In genomic region chr2:109675973-109676617, GRCm38 (mm10) we compare ENCODE assay signal across 9 mouse cellular contexts. TPM values are rescaled to one million over a fixed set of nuclear protein-coding genes. Genes with fewer than 3 reads are reported as not detected.
DNase-seq lines count a peak whose midpoint lies in the region; ATAC-seq and TF ChIP-seq lines count a peak whose summit lies in the region.
"Had no signal": no experiment of that assay in that cellular context is flagged by ENCODE, and none has a peak within 500 bp of the region (broad histone marks: within the 10 kb centered on the region; RNA-seq: fewer than 3 reads in every experiment).

No protein-coding gene starts in this region.

- no peaks in the 10 kb centered on the region for H3K36me3 ChIP-seq in heart, embryonic 12.5 days
- H3K36me3 ChIP-seq in forebrain, embryonic 11.5 days (ENCODE audit: control insufficient read depth, insufficient read depth, low read length): no peaks in the 10 kb centered on the region
- no peaks in the 10 kb centered on the region for H3K36me3 ChIP-seq in hindbrain, postnatal 0 days (ENCODE audit: insufficient read depth, low read length)
- H3K36me3 ChIP-seq in limb, embryonic 13.5 days: no peaks in the 10 kb centered on the region
- H3K36me3 ChIP-seq in neural tube, embryonic 11.5 days (ENCODE audit: control insufficient read depth, insufficient read depth, low read length): no peaks in the 10 kb centered on the region

- DNase-seq in heart, adult 9 months (ENCODE audit: low spot score in 2 of 2): no peak
- DNase-seq in c-Kit-positive CD71-positive TER-119-negative erythroid progenitor cells, embryonic 14.5 days (ENCODE audit: low read depth): peak; percentile 17
- DNase-seq in forebrain, embryonic 11.5 days (ENCODE audit: low spot score): peak; percentile 84
- DNase-seq in hindbrain, postnatal 0 days (ENCODE audit: low spot score): peak; percentile 70
- DNase-seq in neural tube, embryonic 11.5 days (ENCODE audit: low spot score): peak; percentile 74
- no peak for DNase-seq in B cell, adult 2 months

- peaks cover 60% of the 10 kb centered on the region for H3K27me3 ChIP-seq in heart, embryonic 12.5 days (replicated peaks)
- peaks cover 41% of the 10 kb centered on the region for H3K27me3 ChIP-seq in forebrain, embryonic 11.5 days (ENCODE audit: control insufficient read depth, insufficient read depth, low read length)
- peaks cover 30% of the 10 kb centered on the region for H3K27me3 ChIP-seq in hindbrain, postnatal 0 days (ENCODE audit: insufficient read depth, low read length)
- H3K27me3 ChIP-seq in limb, embryonic 13.5 days: peaks cover 71% of the 10 kb centered on the region
- H3K27me3 ChIP-seq in neural tube, embryonic 11.5 days (ENCODE audit: control insufficient read depth, insufficient read depth, low read length): peaks cover 45% of the 10 kb centered on the region
- H3K27me3 ChIP-seq: CH12.LX had no signal

- TF ChIP-seq CTCF in hindbrain, postnatal 0 days (IDR thresholded peaks at IDR 0.05; ENCODE audit: low read depth): peak; percentile 62

- no peak overlapping the region for H3K27ac ChIP-seq in heart, embryonic 12.5 days (ENCODE audit: poor library complexity, severe bottlenecking)
- no peak overlapping the region for H3K27ac ChIP-seq in forebrain, embryonic 11.5 days (ENCODE audit: low read depth, low read length)
- H3K27ac ChIP-seq in hindbrain, postnatal 0 days: peak overlapping the region; percentile 91; the same call in 1 of the 2 replicates
- H3K27ac ChIP-seq in limb, embryonic 13.5 days: no peak overlapping the region
- H3K27ac ChIP-seq in neural tube, embryonic 11.5 days (ENCODE audit: low read depth, low read length): no peak overlapping the region

- H3K4me3 ChIP-seq in heart, embryonic 12.5 days: peak overlapping the region; percentile 20; the same call in 1 of the 2 replicates
- H3K4me3 ChIP-seq in forebrain, embryonic 11.5 days (ENCODE audit: low read depth, low read length): peak overlapping the region; percentile 55
- H3K4me3 ChIP-seq in hindbrain, postnatal 0 days (ENCODE audit: low read length): peak overlapping the region; percentile 67
- H3K4me3 ChIP-seq in limb, embryonic 13.5 days: 0 out of 2 replicates have a peak overlapping the region, but pooled peaks have one; percentile 11
- peak overlapping the region; percentile 55 for H3K4me3 ChIP-seq in neural tube, embryonic 11.5 days (ENCODE audit: low read depth, low read length)

- peak overlapping the region; percentile 55 for H3K4me2 ChIP-seq in heart, embryonic 12.5 days
- peak overlapping the region; percentile 43 for H3K4me2 ChIP-seq in forebrain, embryonic 11.5 days (ENCODE audit: low read depth, low read length, severe bottlenecking)
- H3K4me2 ChIP-seq in hindbrain, postnatal 0 days (ENCODE audit: low read depth, low read length): peak overlapping the region; percentile 96
- H3K4me2 ChIP-seq in limb, embryonic 13.5 days (replicated peaks): peak overlapping the region; percentile 92
- peak overlapping the region; percentile 86 for H3K4me2 ChIP-seq in neural tube, embryonic 11.5 days (ENCODE audit: low read depth)

- H3K9ac ChIP-seq in heart, embryonic 12.5 days: no peak overlapping the region
- no peak overlapping the region for H3K9ac ChIP-seq in forebrain, embryonic 11.5 days (ENCODE audit: low read length)
- H3K9ac ChIP-seq in hindbrain, postnatal 0 days (replicated peaks; ENCODE audit: low read length): peak overlapping the region; percentile 84; the same call in 1 of the 2 replicates
- H3K9ac ChIP-seq in limb, embryonic 13.5 days: no peak overlapping the region
- no peak overlapping the region for H3K9ac ChIP-seq in neural tube, embryonic 11.5 days (ENCODE audit: low read length)

- under 1% methylated on average over 29 of the region's 29 CpGs for WGBS in heart, embryonic 12.5 days
- 1% methylated on average over 29 of the region's 29 CpGs for WGBS in forebrain, embryonic 11.5 days
- 2% methylated on average over 29 of the region's 29 CpGs for WGBS in hindbrain, postnatal 0 days
- WGBS in limb, embryonic 13.5 days: 2% methylated on average over 29 of the region's 29 CpGs
- under 1% methylated on average over 29 of the region's 29 CpGs for WGBS in neural tube, embryonic 11.5 days

- no peak for ATAC-seq in heart, embryonic 12.5 days (ENCODE audit: insufficient number of reproducible peaks, low FRiP score)
- ATAC-seq in forebrain, embryonic 11.5 days (replicated peaks; ENCODE audit: low FRiP score): no peak
- no peak for ATAC-seq in hindbrain, postnatal 0 days
- no peak; the same call in 1 of the 2 replicates for ATAC-seq in limb, embryonic 13.5 days (ENCODE audit: low FRiP score, low read depth)
- ATAC-seq in neural tube, embryonic 11.5 days (ENCODE audit: insufficient read depth, low FRiP score, low TSS enrichment): no peak

- H3K4me1 ChIP-seq in heart, embryonic 12.5 days (replicated peaks): peaks cover 30% of the 10 kb centered on the region
- H3K4me1 ChIP-seq in forebrain, embryonic 11.5 days (replicated peaks; ENCODE audit: control insufficient read depth, insufficient read depth, low read length): peaks cover 2% of the 10 kb centered on the region; the same call in 1 of the 2 replicates
- peaks cover 8% of the 10 kb centered on the region; the same call in 1 of the 2 replicates for H3K4me1 ChIP-seq in hindbrain, postnatal 0 days (ENCODE audit: insufficient read depth, low read length)
- peaks cover 31% of the 10 kb centered on the region for H3K4me1 ChIP-seq in limb, embryonic 13.5 days
- peaks cover 6% of the 10 kb centered on the region for H3K4me1 ChIP-seq in neural tube, embryonic 11.5 days (ENCODE audit: control insufficient read depth, insufficient read depth, low read length)

- no peaks in the 10 kb centered on the region for H3K9me3 ChIP-seq in heart, embryonic 12.5 days (replicated peaks)
- no peaks in the 10 kb centered on the region for H3K9me3 ChIP-seq in forebrain, embryonic 11.5 days (ENCODE audit: control insufficient read depth, low read length)
- no peaks in the 10 kb centered on the region for H3K9me3 ChIP-seq in hindbrain, postnatal 0 days (ENCODE audit: low read length)
- H3K9me3 ChIP-seq in limb, embryonic 13.5 days: no peaks in the 10 kb centered on the region
- no peaks in the 10 kb centered on the region for H3K9me3 ChIP-seq in neural tube, embryonic 11.5 days (ENCODE audit: control insufficient read depth, low read length)

RNA-seq across cellular contexts. Expression of gene Bdnf, which starts 1.6 kb away (rescaled TPM):
- 1.2 TPM in 2 replicates for polyA plus RNA-seq in heart, embryonic 12.5 days (2016; fragmentation: Nextera tagmentation; extraction: Ambion mirVana)
- polyA plus RNA-seq in forebrain, embryonic 11.5 days (2014; fragmentation: Nextera tagmentation; extraction: Ambion mirVana): 0.85 and 1.1 TPM in 2 replicates
- total RNA-seq in hindbrain, postnatal 0 days (2014; rRNA removed): 3.9 and 5.6 TPM in 2 replicates
- polyA plus RNA-seq in hindbrain, postnatal 0 days (2015; fragmentation: Nextera tagmentation; extraction: Ambion mirVana): 6.8 and 7.6 TPM in 2 replicates
- polyA plus RNA-seq in limb, embryonic 13.5 days (2015; fragmentation: Nextera tagmentation; extraction: Ambion mirVana): 3.2 and 3.4 TPM in 2 replicates
- polyA plus RNA-seq in neural tube, embryonic 11.5 days (2014; fragmentation: Nextera tagmentation; extraction: Ambion mirVana): 2.7 and 2.9 TPM in 2 replicates

Comparison
In these comparisons a context has a peak if more than half of its experiments do, and no peak if none do; other contexts are left out.
1. H3K4me2 ChIP-seq: peak in every context shown above with its lines; median percentile 96 in hindbrain, postnatal 0 days; 92 in limb, embryonic 13.5 days; 86 in neural tube, embryonic 11.5 days; 55 in heart, embryonic 12.5 days; 43 in forebrain, embryonic 11.5 days.
2. H3K4me3 ChIP-seq: peak in every context shown above with its lines; median percentile 67 in hindbrain, postnatal 0 days; 55 in forebrain, embryonic 11.5 days; 55 in neural tube, embryonic 11.5 days; 20 in heart, embryonic 12.5 days; 11 in limb, embryonic 13.5 days.
3. DNase-seq: peak in c-Kit-positive CD71-positive TER-119-negative erythroid progenitor cells, embryonic 14.5 days (single experiment), forebrain, embryonic 11.5 days (single experiment), hindbrain, postnatal 0 days (single experiment) and neural tube, embryonic 11.5 days (single experiment); none in heart, adult 9 months (0 of 2) and B cell, adult 2 months (0 of 2).